Mouse (Mus musculus) left cerebral cortex, adult 2 months (tissue): ENCODE results near the gene Frmpd2. TPM values are rescaled to one million over a fixed set of nuclear protein-coding genes. Genes with fewer than 3 reads are reported as not detected.

Source experiments
- DNase-seq, 2 experiments: peaks; one replicate each; pipeline ENCODE4 v3.0.0; 2021 to 2022; ENCODE audit warnings: low spot score in 2 of 2, mixed read lengths in 1 of 2; ENCODE audit errors: extremely low spot score in 1 of 2
- H3K27ac ChIP-seq: fragments of 200-600 bp; 2 replicates; pipeline ENCODE4 v1.8.1; 2022
- H3K4me3 ChIP-seq: fragments of 200-600 bp; 2 replicates; pipeline ENCODE4 v1.8.1; 2022
- CTCF ChIP-seq: fragments of 200-600 bp; IDR thresholded peaks from 2 replicates; pipeline ENCODE4 v1.8.1; 2022; ENCODE audit warnings: antibody characterized with exemption, mild to moderate bottlenecking, moderate library complexity
- intact Hi-C: fragments of 180-260 bp; cut with DNase I; formaldehyde crosslinking; loops from one replicate; pipeline ENCODE4 v1.15.1; 2025
- total RNA-seq, 2 experiments: library from RNA; stranded (reverse); gene quantifications; 2 replicates each; pipeline ENCODE4 v1.2.3; 2021

Frmpd2 gene
- total RNA-seq, 2 experiments from 2014 or later, result 0.25 to 0.87 TPM

- TF ChIP-seq CTCF, result no peak
- Histone ChIP-seq H3K4me3 (no peak overlapping the region), H3K27ac (peak overlapping the region; percentile 70; the same call in 1 of the 2 replicates)
- intact Hi-C loops, result loop anchor here (1.0 kb wide), 1 partner anchor 14 kb away; no protein-coding TSS in a partner anchor
- DNase-seq, result peak in 1 of 2 experiments; percentile 11
Measured at GRCm38 (mm10) chr14:33545565-33546143, 74.2 kb downstream of the Frmpd2 start.

DNA sequence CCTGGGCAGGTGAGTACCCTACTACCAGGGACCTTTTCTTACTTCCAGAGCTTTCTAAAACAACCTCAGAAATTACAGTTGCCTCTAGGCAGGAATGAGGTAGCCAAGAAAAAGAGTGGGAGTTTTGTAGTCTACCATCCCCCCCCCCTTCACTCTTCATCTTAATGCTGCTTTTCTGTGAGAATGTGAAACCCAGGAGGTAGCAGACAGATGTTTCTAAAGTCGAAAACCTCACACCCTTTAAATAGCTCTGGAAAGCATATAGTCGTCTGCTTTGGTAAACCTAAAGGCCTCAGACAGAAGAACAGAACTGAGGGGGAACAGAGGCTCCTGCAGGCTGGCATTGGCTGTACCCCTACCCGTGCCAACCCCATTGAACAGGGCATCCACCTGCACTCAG, 77.2 kb downstream of the Frmpd2 start:
- H3K27ac ChIP-seq, result peak overlapping the region; percentile 68

GRCm38 (mm10) chr14:33549856-33550255, 78.4 kb downstream of the Frmpd2 start:
- no peak for TF ChIP-seq CTCF
- peak overlapping the region; percentile 67 for H3K27ac ChIP-seq
- intact Hi-C loops, result no loop called here
- no peak overlapping the region for H3K4me3 ChIP-seq
- DNase-seq, result peak in 1 of 2 experiments; percentile 23

More for the DNA sequence above, 77.2 kb downstream of the Frmpd2 start:
- peak in 1 of 2 experiments; percentile 11 for DNase-seq
- H3K4me3 ChIP-seq, result no peak overlapping the region
- intact Hi-C loops, result no loop called here
- no peak for TF ChIP-seq CTCF

- no peak overlapping the region for H3K4me3 ChIP-seq
- no peak for DNase-seq
- H3K27ac ChIP-seq, result no peak overlapping the region
- intact Hi-C loops, result no loop called here
- no peak for TF ChIP-seq CTCF
Measured at GRCm38 (mm10) chr14:33570737-33571136, 99.2 kb downstream of the Frmpd2 start.

GRCm38 (mm10) chr14:33573643-33574042, 102.1 kb downstream of the Frmpd2 start:
- DNase-seq, result no peak
- intact Hi-C loops, result no loop called here
- no peak for TF ChIP-seq CTCF
- Histone ChIP-seq H3K27ac (no peak overlapping the region), H3K4me3 (no peak overlapping the region)

DNA sequence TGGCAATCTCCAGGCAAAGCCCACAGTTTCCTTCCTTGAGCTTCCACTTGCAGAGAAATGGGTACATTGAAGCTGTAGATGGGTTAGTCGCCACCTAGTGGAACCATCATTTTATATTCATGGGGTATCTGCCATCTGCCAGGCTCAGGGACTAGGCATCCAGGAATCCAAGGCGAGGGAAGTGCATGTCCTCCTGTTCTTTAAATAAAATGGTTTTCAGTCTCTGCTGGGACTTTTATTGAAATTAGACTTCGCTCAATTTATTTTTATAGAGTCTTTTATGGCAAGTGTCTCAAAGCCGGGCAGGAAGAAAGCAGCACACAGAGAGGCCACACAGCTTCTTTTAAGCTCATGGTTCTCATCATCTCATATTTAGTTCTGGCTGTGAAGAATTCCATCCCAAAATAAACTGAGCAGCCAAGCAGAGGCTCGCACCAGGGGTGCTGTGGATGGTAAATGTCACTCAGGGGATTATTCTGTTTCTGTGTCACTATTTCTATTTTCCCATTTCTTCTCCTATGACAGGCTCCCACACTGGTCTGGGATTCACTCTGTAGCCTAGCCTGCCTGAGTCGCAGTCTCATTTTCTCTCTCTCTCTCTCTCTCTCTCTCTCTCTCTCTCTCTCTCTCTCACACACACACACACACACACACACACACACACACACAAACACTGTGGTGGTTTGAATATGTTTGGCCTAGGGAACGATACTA, 108.4 kb downstream of the Frmpd2 start:
- intact Hi-C loops, result loop anchor here (2.0 to 5.0 kb wide), 3 partner anchors 59 to 198 kb away; partner anchors contain the start of gene Mapk8
- DNase-seq, result peak in 1 of 2 experiments; percentile 14
- Histone ChIP-seq H3K27ac (no peak overlapping the region), H3K4me3 (no peak overlapping the region)
- peak; percentile 57 for TF ChIP-seq CTCF

GRCm38 (mm10) chr14:33588951-33589350, 117.5 kb downstream of the Frmpd2 start, which contains the start of gene Ptpn20:
Gene Ptpn20 (plus strand): TSS chr14:33589207.
- intact Hi-C loops, result no loop called here

GRCm38 (mm10) chr14:33598376-33599130, 127.1 kb downstream of the Frmpd2 start:
- Histone ChIP-seq H3K4me3 (no peak overlapping the region), H3K27ac (no peak overlapping the region)
- DNase-seq, result no peak
- TF ChIP-seq CTCF, result no peak
- intact Hi-C loops, result no loop called here

More at GRCm38 (mm10) chr14:33588951-33589350, 117.5 kb downstream of the Frmpd2 start, which contains the start of gene Ptpn20:
- peak; percentile 37 for TF ChIP-seq CTCF
- no peak for DNase-seq
- no peak within 1 kb of the TSS for H3K4me3 ChIP-seq
- H3K27ac ChIP-seq, result no peak within 1 kb of the TSS

- Histone ChIP-seq H3K4me3 (peak overlapping the region; percentile 16; the same call in 1 of the 2 replicates), H3K27ac (no peak overlapping the region)
- intact Hi-C loops, result no loop called here
- no peak for DNase-seq
- TF ChIP-seq CTCF, result no peak
Measured at GRCm38 (mm10) chr14:33607431-33607830, 135.9 kb downstream of the Frmpd2 start.

Other genes starting within 250 kb of the Frmpd2 start
- gene Mapk8, start 24.5 kb upstream of the Frmpd2 start, total RNA-seq, result 100 to 1,000 TPM; 101 to 110 TPM
- under 1 TPM; 0.49 to 0.63 TPM for gene Ptpn20, start 117.5 kb downstream of the Frmpd2 start, total RNA-seq